Mouse (Mus musculus) layer of hippocampus, adult 11-12 months (tissue): ENCODE measurements around the gene Evi5.

Experiments
- DNase-seq: peaks from one replicate; pipeline ENCODE4 v3.0.0; 2022; ENCODE audit warnings: low spot score

The Evi5 gene

GRCm38 (mm10) chr5:107706262-107706661 lies 168.6 kb downstream of the Evi5 start:
- DNase-seq, result no peak

- no peak for DNase-seq
Observed at GRCm38 (mm10) chr5:107705756-107706155, 169.2 kb downstream of the Evi5 start.

- no peak for DNase-seq
Observed at GRCm38 (mm10) chr5:107703207-107703763, 171.6 kb downstream of the Evi5 start.

- no peak for DNase-seq
Observed at GRCm38 (mm10) chr5:107701658-107702057, 173.2 kb downstream of the Evi5 start.

GRCm38 (mm10) chr5:107700873-107701272 lies 174.0 kb downstream of the Evi5 start:
- DNase-seq, result no peak

- no peak for DNase-seq
Observed at GRCm38 (mm10) chr5:107698888-107699287, 176.0 kb downstream of the Evi5 start.

GRCm38 (mm10) chr5:107695019-107695418 lies 179.9 kb downstream of the Evi5 start:
- DNase-seq, result no peak
